ENCODE assay signal across 14 mouse cellular contexts in genomic region chr5:124085513-124085912, GRCm38 (mm10). TPM values are rescaled to one million over a fixed set of nuclear protein-coding genes. Genes with fewer than 3 reads are reported as not detected.
DNase-seq lines count a peak whose midpoint lies in the region; ATAC-seq and TF ChIP-seq lines count a peak whose summit lies in the region.
"Had no signal": no experiment of that assay in that cellular context is flagged by ENCODE, and none has a peak within 500 bp of the region (broad histone marks: within the 10 kb centered on the region; RNA-seq: fewer than 3 reads in every experiment).

No protein-coding gene starts in this region.

- ATAC-seq in embryonic facial prominence, embryonic 13.5 days (ENCODE audit: insufficient number of reproducible peaks, insufficient read depth, low FRiP score, low TSS enrichment, low read depth), result no peak
- ATAC-seq in liver, embryonic 13.5 days (ENCODE audit: low read depth), result no peak
- ATAC-seq: activated CD4-positive, CD25-positive, alpha-beta regulatory T cell, adult 4 months had no signal

- H3K9ac ChIP-seq in embryonic facial prominence, embryonic 13.5 days, result peak overlapping the region; percentile 21; the same call in 1 of the 2 replicates
- H3K9ac ChIP-seq in liver, embryonic 13.5 days, result no peak overlapping the region
- H3K9ac ChIP-seq: embryonic facial prominence, embryonic 15.5 days; intestine, embryonic 15.5 days; limb, embryonic 15.5 days had no signal

- H3K4me2 ChIP-seq in embryonic facial prominence, embryonic 13.5 days, result no peak overlapping the region
- H3K4me2 ChIP-seq in liver, embryonic 13.5 days, result no peak overlapping the region
- H3K4me2 ChIP-seq: embryonic facial prominence, embryonic 15.5 days; intestine, embryonic 15.5 days; limb, embryonic 15.5 days; midbrain, embryonic 11.5 days had no signal

- 77% methylated on average over 3 of the region's 3 CpGs for WGBS in embryonic facial prominence, embryonic 13.5 days
- 75% methylated on average over 3 of the region's 3 CpGs for WGBS in embryonic facial prominence, embryonic 10.5 days
- WGBS in liver, embryonic 13.5 days (ENCODE audit: insufficient replicate concordance), result 63% methylated on average over 3 of the region's 3 CpGs
- WGBS in olfactory bulb, adult 2 months, result 37% methylated on average over 3 of the region's 3 CpGs

- H3K9me3 ChIP-seq in embryonic facial prominence, embryonic 13.5 days, result no peaks in the 10 kb centered on the region
- no peaks in the 10 kb centered on the region for H3K9me3 ChIP-seq in embryonic facial prominence, embryonic 10.5 days
- H3K9me3 ChIP-seq in liver, embryonic 13.5 days (replicated peaks), result no peaks in the 10 kb centered on the region
- H3K9me3 ChIP-seq: embryonic facial prominence, embryonic 15.5 days; heart, embryonic 10.5 days; intestine, embryonic 15.5 days; limb, embryonic 15.5 days had no signal

- no peak overlapping the region for H3K27ac ChIP-seq in embryonic facial prominence, embryonic 13.5 days
- no peak overlapping the region for H3K27ac ChIP-seq in embryonic facial prominence, embryonic 10.5 days (replicated peaks)
- peak overlapping the region; percentile 9; the same call in 1 of the 2 replicates for H3K27ac ChIP-seq in liver, embryonic 13.5 days
- peak overlapping the region; percentile 81 for H3K27ac ChIP-seq in olfactory bulb, adult 2 months (ENCODE audit: insufficient read depth, low read depth, low read length)
- H3K27ac ChIP-seq: embryonic facial prominence, embryonic 15.5 days; heart, embryonic 10.5 days; intestine, embryonic 15.5 days; limb, embryonic 15.5 days; macrophage had no signal

- H3K36me3 ChIP-seq in embryonic facial prominence, embryonic 13.5 days, result no peaks in the 10 kb centered on the region
- no peaks in the 10 kb centered on the region for H3K36me3 ChIP-seq in embryonic facial prominence, embryonic 10.5 days (replicated peaks)
- peaks cover 13% of the 10 kb centered on the region for H3K36me3 ChIP-seq in liver, embryonic 13.5 days
- H3K36me3 ChIP-seq: embryonic facial prominence, embryonic 15.5 days; heart, embryonic 10.5 days; intestine, embryonic 15.5 days; limb, embryonic 15.5 days had no signal

- no peaks in the 10 kb centered on the region for H3K27me3 ChIP-seq in embryonic facial prominence, embryonic 13.5 days
- no peaks in the 10 kb centered on the region for H3K27me3 ChIP-seq in embryonic facial prominence, embryonic 10.5 days (replicated peaks; ENCODE audit: low read depth, poor library complexity, severe bottlenecking)
- H3K27me3 ChIP-seq in liver, embryonic 13.5 days, result no peaks in the 10 kb centered on the region
- H3K27me3 ChIP-seq: embryonic facial prominence, embryonic 15.5 days; intestine, embryonic 15.5 days; limb, embryonic 15.5 days had no signal

- no peak for TF ChIP-seq POLR2A in olfactory bulb, adult 2 months (IDR thresholded peaks at IDR 0.05; ENCODE audit: insufficient read depth, low read depth, low read length)

- no peaks in the 10 kb centered on the region for H3K4me1 ChIP-seq in embryonic facial prominence, embryonic 13.5 days
- 0 out of 2 replicates have a peak, but pooled peaks cover 4% of the 10 kb centered on the region for H3K4me1 ChIP-seq in embryonic facial prominence, embryonic 10.5 days
- H3K4me1 ChIP-seq in liver, embryonic 13.5 days (replicated peaks), result peaks cover 25% of the 10 kb centered on the region
- H3K4me1 ChIP-seq in olfactory bulb, adult 2 months (ENCODE audit: control insufficient read depth, insufficient read depth, low read length), result peaks cover 31% of the 10 kb centered on the region

- no peak for TF ChIP-seq CTCF in olfactory bulb, adult 2 months (IDR thresholded peaks at IDR 0.05; ENCODE audit: insufficient read depth, low read depth, low read length)

- no peak for DNase-seq in embryonic facial prominence, embryonic 10.5 days (ENCODE audit: low spot score)
- DNase-seq in gastrocnemius, adult 18-20 months (ENCODE audit: low spot score), result peak; percentile 28
- no peak for DNase-seq in gastrocnemius, postnatal 10 days
- no peak for DNase-seq in liver, embryonic 13.5 days
- no peak for DNase-seq in liver

- no peak overlapping the region for H3K4me3 ChIP-seq in embryonic facial prominence, embryonic 13.5 days
- H3K4me3 ChIP-seq in embryonic facial prominence, embryonic 10.5 days, result no peak overlapping the region
- H3K4me3 ChIP-seq in liver, embryonic 13.5 days (replicated peaks), result no peak overlapping the region
- H3K4me3 ChIP-seq in olfactory bulb, adult 2 months (ENCODE audit: insufficient read depth, low read depth, low read length), result no peak overlapping the region
- H3K4me3 ChIP-seq: embryonic facial prominence, embryonic 15.5 days; heart, embryonic 10.5 days; intestine, embryonic 15.5 days; limb, embryonic 15.5 days had no signal

RNA-seq across cellular contexts. Expression of gene Abcb9, which starts 10.1 kb away (rescaled TPM):
- 1.5 and 2.4 TPM in 2 replicates for polyA plus RNA-seq in embryonic facial prominence, embryonic 13.5 days (2015; fragmentation: Nextera tagmentation; extraction: Ambion mirVana)
- 0.34 and 0.76 TPM in 2 replicates for polyA plus RNA-seq in embryonic facial prominence, embryonic 10.5 days (2016; fragmentation: Nextera tagmentation; extraction: Ambion mirVana)
- 1 to 10 TPM; 8.4 to 8.9 TPM for total RNA-seq in gastrocnemius, adult 18-20 months (2021)
- total RNA-seq in gastrocnemius, postnatal 10 days (2021), result 1 to 10 TPM; 4.2 to 4.4 TPM
- 4.5 and 4.6 TPM in 2 replicates for polyA plus RNA-seq in liver, embryonic 13.5 days (2015; fragmentation: Nextera tagmentation; extraction: Ambion mirVana)
- not detected in 2 replicates for polyA plus RNA-seq in olfactory bulb, adult 2 months (2012; ENCODE audit: insufficient read depth, insufficient read length, low replicate concordance, missing spikeins)

RNA-seq across cellular contexts. Expression of gene Ogfod2, which starts 26.6 kb away (rescaled TPM):
- polyA plus RNA-seq in embryonic facial prominence, embryonic 13.5 days (2015; fragmentation: Nextera tagmentation; extraction: Ambion mirVana), result 18.8 and 20.7 TPM in 2 replicates
- polyA plus RNA-seq in embryonic facial prominence, embryonic 10.5 days (2016; fragmentation: Nextera tagmentation; extraction: Ambion mirVana), result 16.0 and 16.3 TPM in 2 replicates
- total RNA-seq in gastrocnemius, adult 18-20 months (2021), result 10 to 100 TPM; 13.2 to 14.5 TPM
- total RNA-seq in gastrocnemius, postnatal 10 days (2021), result 1 to 10 TPM; 7.2 to 8.8 TPM
- polyA plus RNA-seq in liver, embryonic 13.5 days (2015; fragmentation: Nextera tagmentation; extraction: Ambion mirVana), result 18.4 and 18.5 TPM in 2 replicates
- polyA plus RNA-seq in olfactory bulb, adult 2 months (2012; ENCODE audit: insufficient read depth, insufficient read length, low replicate concordance, missing spikeins), result not detected in 2 replicates

RNA-seq across cellular contexts. Expression of gene Arl6ip4, which starts 30.4 kb away (rescaled TPM):
- polyA plus RNA-seq in embryonic facial prominence, embryonic 13.5 days (2015; fragmentation: Nextera tagmentation; extraction: Ambion mirVana), result 113 and 122 TPM in 2 replicates
- 134 and 137 TPM in 2 replicates for polyA plus RNA-seq in embryonic facial prominence, embryonic 10.5 days (2016; fragmentation: Nextera tagmentation; extraction: Ambion mirVana)
- 10 to 100 TPM; 39.1 TPM for total RNA-seq in gastrocnemius, adult 18-20 months (2021)
- total RNA-seq in gastrocnemius, postnatal 10 days (2021), result 10 to 100 TPM; 53.8 to 64.3 TPM
- 83.3 and 84.6 TPM in 2 replicates for polyA plus RNA-seq in liver, embryonic 13.5 days (2015; fragmentation: Nextera tagmentation; extraction: Ambion mirVana)
- not detected in 2 replicates for polyA plus RNA-seq in olfactory bulb, adult 2 months (2012; ENCODE audit: insufficient read depth, insufficient read length, low replicate concordance, missing spikeins)

RNA-seq across cellular contexts. Expression of gene Vps37b, which starts 53.4 kb away (rescaled TPM):
- polyA plus RNA-seq in embryonic facial prominence, embryonic 13.5 days (2015; fragmentation: Nextera tagmentation; extraction: Ambion mirVana), result 39.0 and 46.0 TPM in 2 replicates
- polyA plus RNA-seq in embryonic facial prominence, embryonic 10.5 days (2016; fragmentation: Nextera tagmentation; extraction: Ambion mirVana), result 43.8 and 47.6 TPM in 2 replicates
- total RNA-seq in gastrocnemius, adult 18-20 months (2021), result 1 to 10 TPM; 5.7 to 6.6 TPM
- total RNA-seq in gastrocnemius, postnatal 10 days (2021), result 10 to 100 TPM; 11.9 to 13.4 TPM
- 16.1 and 18.0 TPM in 2 replicates for polyA plus RNA-seq in liver, embryonic 13.5 days (2015; fragmentation: Nextera tagmentation; extraction: Ambion mirVana)
- not detected in 2 replicates for polyA plus RNA-seq in olfactory bulb, adult 2 months (2012; ENCODE audit: insufficient read depth, insufficient read length, low replicate concordance, missing spikeins)

Comparison
In these comparisons a context has a peak if more than half of its experiments do, and no peak if none do; other contexts are left out.
1. H3K27ac ChIP-seq: peak in liver, embryonic 13.5 days (single experiment) and olfactory bulb, adult 2 months (single experiment); none in embryonic facial prominence, embryonic 13.5 days (single experiment) and embryonic facial prominence, embryonic 10.5 days (single experiment).